Mouse (Mus musculus) induced T-regulatory cell, adult 2 months (primary cell): ENCODE data around the gene Atl1.
A peak's percentile ranks its signal among the peaks of the same experiment; 100 is the strongest.

Source experiments
- DNase-seq: peaks from one replicate; pipeline ENCODE4 v3.0.0-alpha.2; 2012; ENCODE audit warnings: low read depth

The Atl1 gene

GRCm38 (mm10) chr12:69941655-69942329, 49.4 kb downstream of the Atl1 start:
- DNase-seq, result no peak

- DNase-seq, result no peak
Measured at GRCm38 (mm10) chr12:69945861-69946260, 53.4 kb downstream of the Atl1 start.

- DNase-seq, result no peak
Measured at GRCm38 (mm10) chr12:69947502-69947901, 55.1 kb downstream of the Atl1 start.

- no peak for DNase-seq
Measured at GRCm38 (mm10) chr12:69957378-69957777, 65.0 kb downstream of the Atl1 start.

- DNase-seq, result peak; percentile 59
Measured at GRCm38 (mm10) chr12:69962468-69962867, 70.1 kb downstream of the Atl1 start.

- no peak for DNase-seq
Measured at GRCm38 (mm10) chr12:69963141-69963540, 70.7 kb downstream of the Atl1 start.

GRCm38 (mm10) chr12:69965644-69966043, 73.2 kb downstream of the Atl1 start:
- no peak for DNase-seq

- DNase-seq, result no peak
Measured at GRCm38 (mm10) chr12:69966071-69966470, 73.7 kb downstream of the Atl1 start.

- DNase-seq, result no peak
Measured at GRCm38 (mm10) chr12:69967112-69967511, 74.7 kb downstream of the Atl1 start.

GRCm38 (mm10) chr12:69968154-69968553, 75.7 kb downstream of the Atl1 start:
- no peak for DNase-seq

- no peak for DNase-seq
Measured at GRCm38 (mm10) chr12:69973666-69974065, 81.3 kb downstream of the Atl1 start.

GRCm38 (mm10) chr12:69976688-69977087, 84.3 kb downstream of the Atl1 start:
- peak; percentile 56 for DNase-seq

- peak; percentile 12 for DNase-seq
Measured at GRCm38 (mm10) chr12:69977376-69977998, 85.1 kb downstream of the Atl1 start.

- peak; percentile 43 for DNase-seq
Measured at GRCm38 (mm10) chr12:69982874-69983273, 90.5 kb downstream of the Atl1 start.

GRCm38 (mm10) chr12:69985546-69985945, 93.1 kb downstream of the Atl1 start:
- DNase-seq, result peak; percentile 33

- peak; percentile 53 for DNase-seq
Measured at GRCm38 (mm10) chr12:69986241-69986762, 93.9 kb downstream of the Atl1 start.

- DNase-seq, result peak; percentile 77
Measured at GRCm38 (mm10) chr12:69986786-69987497, 94.5 kb downstream of the Atl1 start, which contains the start of gene Sav1. Gene Sav1, minus strand, starts transcription at chr12:69987002.

- DNase-seq, result no peak
Measured at GRCm38 (mm10) chr12:69995382-69995781, 103.0 kb downstream of the Atl1 start.

GRCm38 (mm10) chr12:69998186-69998983, 106.0 kb downstream of the Atl1 start:
- DNase-seq, result no peak

GRCm38 (mm10) chr12:70005103-70005502, 112.7 kb downstream of the Atl1 start:
- no peak for DNase-seq

GRCm38 (mm10) chr12:70010356-70010755, 117.9 kb downstream of the Atl1 start:
- DNase-seq, result no peak

- DNase-seq, result no peak
Measured at GRCm38 (mm10) chr12:70011681-70012080, 119.3 kb downstream of the Atl1 start.
